Mouse (Mus musculus): ENCODE measurements around the gene Farp1. TPM values are rescaled to one million over a fixed set of nuclear protein-coding genes. Genes with fewer than 3 reads are reported as not detected.
A peak's percentile ranks its signal among the peaks of the same experiment; 100 is the strongest.
"Not testable (repeated sequence)": the region's sequence is repeated elsewhere in the genome, so short reads cannot be mapped to it uniquely, and the experiment has no call there.

The Farp1 gene
- total RNA-seq, 2 experiments from 2014 or later, result 130 to 160 TPM

- DNase-seq (ENCODE audit: low spot score in 2 of 2), result no peak
- intact Hi-C loops (cut with DNase I), result no loop called here
Measured at GRCm38 (mm10) chr14:121126291-121126690, 91.3 kb downstream of the Farp1 start.

- DNase-seq (ENCODE audit: low spot score in 2 of 2), result no peak
- intact Hi-C loops (cut with DNase I), result no loop called here
Measured at GRCm38 (mm10) chr14:121128858-121129800, 94.1 kb downstream of the Farp1 start.

- intact Hi-C loops (cut with DNase I); DNase-seq (ENCODE audit: low spot score in 2 of 2): not testable (repeated sequence)
Measured at GRCm38 (mm10) chr14:121130351-121130750, 95.4 kb downstream of the Farp1 start.

GRCm38 (mm10) chr14:121134414-121134813 is 99.4 kb downstream of the Farp1 start:
- intact Hi-C loops (cut with DNase I), result no loop called here
- no peak for DNase-seq (ENCODE audit: low spot score in 2 of 2)

GRCm38 (mm10) chr14:121143831-121144455 is 108.9 kb downstream of the Farp1 start:
- intact Hi-C loops (cut with DNase I), result no loop called here
- DNase-seq (ENCODE audit: low spot score in 2 of 2), result no peak

GRCm38 (mm10) chr14:121144496-121144895 is 109.5 kb downstream of the Farp1 start:
- no peak for DNase-seq (ENCODE audit: low spot score in 2 of 2)
- intact Hi-C loops (cut with DNase I), result no loop called here

GRCm38 (mm10) chr14:121145291-121145690 is 110.3 kb downstream of the Farp1 start:
- intact Hi-C loops (cut with DNase I), result no loop called here

GRCm38 (mm10) chr14:121145698-121146097 is 110.7 kb downstream of the Farp1 start:
- DNase-seq (ENCODE audit: low spot score in 2 of 2), result no peak
- intact Hi-C loops (cut with DNase I), result no loop called here

More at GRCm38 (mm10) chr14:121145291-121145690, 110.3 kb downstream of the Farp1 start:
- no peak for DNase-seq (ENCODE audit: low spot score in 2 of 2)

- intact Hi-C loops (cut with DNase I), result no loop called here
- no peak for DNase-seq (ENCODE audit: low spot score in 2 of 2)
Measured at GRCm38 (mm10) chr14:121146213-121146612, 111.2 kb downstream of the Farp1 start.

- DNase-seq (ENCODE audit: low spot score in 2 of 2), result no peak
- intact Hi-C loops (cut with DNase I), result no loop called here
Measured at GRCm38 (mm10) chr14:121147026-121147425, 112.0 kb downstream of the Farp1 start.

- DNase-seq (ENCODE audit: low spot score in 2 of 2), result no peak
- intact Hi-C loops (cut with DNase I), result no loop called here
Measured at GRCm38 (mm10) chr14:121148088-121148785, 113.2 kb downstream of the Farp1 start.

GRCm38 (mm10) chr14:121149984-121150383 is 115.0 kb downstream of the Farp1 start:
- DNase-seq (ENCODE audit: low spot score in 2 of 2), result no peak
- intact Hi-C loops (cut with DNase I), result no loop called here

- intact Hi-C loops (cut with DNase I), result no loop called here
- no peak for DNase-seq (ENCODE audit: low spot score in 2 of 2)
Measured at GRCm38 (mm10) chr14:121151837-121152236, 116.8 kb downstream of the Farp1 start.

- no peak for DNase-seq (ENCODE audit: low spot score in 2 of 2)
- intact Hi-C loops (cut with DNase I), result no loop called here
Measured at GRCm38 (mm10) chr14:121152771-121153170, 117.8 kb downstream of the Farp1 start.

GRCm38 (mm10) chr14:121153260-121153659 is 118.3 kb downstream of the Farp1 start:
- intact Hi-C loops (cut with DNase I), result no loop called here
- DNase-seq (ENCODE audit: low spot score in 2 of 2), result no peak

GRCm38 (mm10) chr14:121155173-121155572 is 120.2 kb downstream of the Farp1 start:
- intact Hi-C loops (cut with DNase I), result no loop called here

GRCm38 (mm10) chr14:121158616-121159015 is 123.6 kb downstream of the Farp1 start:
- intact Hi-C loops (cut with DNase I), result no loop called here
- no peak for DNase-seq (ENCODE audit: low spot score in 2 of 2)

More at GRCm38 (mm10) chr14:121155173-121155572, 120.2 kb downstream of the Farp1 start:
- DNase-seq (ENCODE audit: low spot score in 2 of 2), result no peak

- intact Hi-C loops (cut with DNase I), result no loop called here
- no peak for DNase-seq (ENCODE audit: low spot score in 2 of 2)
Measured at GRCm38 (mm10) chr14:121162822-121163221, 127.8 kb downstream of the Farp1 start.

- intact Hi-C loops (cut with DNase I), result no loop called here
- no peak for DNase-seq (ENCODE audit: low spot score in 2 of 2)
Measured at GRCm38 (mm10) chr14:121164866-121165265, 129.9 kb downstream of the Farp1 start.

- peak; percentile 36 to 45 for DNase-seq (ENCODE audit: low spot score in 2 of 2)
- intact Hi-C loops (cut with DNase I), result no loop called here
Measured at GRCm38 (mm10) chr14:121165408-121166037, 130.5 kb downstream of the Farp1 start.

Data from left cerebral cortex, postnatal 36 days (tissue).